Mouse (Mus musculus): Measurements from ENCODE around the gene Mrpl20.
A peak's percentile ranks its signal among the peaks of the same experiment; 100 is the strongest.
"Not testable (repeated sequence)": the region's sequence is repeated elsewhere in the genome, so short reads cannot be mapped to it uniquely, and the experiment has no call there.

The Mrpl20 gene

DNA sequence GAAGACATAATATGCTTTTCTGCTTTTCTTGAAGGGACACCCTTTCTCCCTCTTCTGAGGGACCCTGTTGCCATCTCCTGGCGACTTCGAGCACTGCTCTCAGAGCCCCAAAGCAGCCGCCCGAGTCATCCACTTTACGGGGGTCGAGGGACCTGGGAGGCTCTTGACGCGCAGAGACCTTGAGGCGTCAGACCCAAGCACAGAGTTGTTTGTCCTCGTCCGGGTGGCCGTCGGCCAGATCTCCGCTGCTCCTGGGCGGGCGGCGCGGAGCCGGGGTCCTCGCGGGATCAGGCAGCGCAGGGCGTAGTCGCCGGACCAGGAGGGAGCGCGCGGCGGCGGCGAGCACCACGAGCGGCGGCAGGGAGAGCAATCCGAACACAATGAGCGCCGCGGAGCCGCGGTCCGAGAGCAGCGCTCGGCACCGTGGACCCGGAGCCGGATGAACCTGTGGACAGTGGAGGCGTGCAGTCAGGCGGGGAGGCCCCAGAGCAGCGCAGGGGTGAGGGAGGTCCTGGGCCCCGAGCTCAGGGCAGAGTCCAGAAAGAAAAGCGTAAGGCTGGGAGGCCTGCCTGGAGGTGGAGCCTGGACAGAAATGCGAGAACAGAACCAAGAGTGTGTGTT, 18.5 kb upstream of the Mrpl20 start:
- DNase-seq = peak; percentile 82

DNA sequence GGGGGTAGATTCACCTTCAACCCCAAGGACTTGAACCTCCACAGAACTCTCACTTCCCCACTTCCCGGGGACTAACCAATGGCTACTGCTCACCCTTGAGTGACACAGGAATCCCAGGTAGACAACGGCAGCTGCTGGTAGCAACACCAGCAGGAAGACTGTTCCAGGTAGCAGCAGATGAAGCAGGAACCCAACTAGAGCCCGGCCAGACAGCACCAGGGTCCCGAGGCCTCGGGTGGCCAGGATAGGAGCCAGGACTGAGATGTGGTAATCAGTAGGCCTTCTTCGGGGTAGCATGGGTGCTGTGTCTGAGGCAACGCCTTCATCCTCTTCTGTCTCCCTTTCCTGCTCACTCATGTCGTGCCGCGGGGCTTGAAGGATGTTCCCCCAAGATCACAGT, 17.4 kb upstream of the Mrpl20 start:
- DNase-seq = no peak

DNA sequence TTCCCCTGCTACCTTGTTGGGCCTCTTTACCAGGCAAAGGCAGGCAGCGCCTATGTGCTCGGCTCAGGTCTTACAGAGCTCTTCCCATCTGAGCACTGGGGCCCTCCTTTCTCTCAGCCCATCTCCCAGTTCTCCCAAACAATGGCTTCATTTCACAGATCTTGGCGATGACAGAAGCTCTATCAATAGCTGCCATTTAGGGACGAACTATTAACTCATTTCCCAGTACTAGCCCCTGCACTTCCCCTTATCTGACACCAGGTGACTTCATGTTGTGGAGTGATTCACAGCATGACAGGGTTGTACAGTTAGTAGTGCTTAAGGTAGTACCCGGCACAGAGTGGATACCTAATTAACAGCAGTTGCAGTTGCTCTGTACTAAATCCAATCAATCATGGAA, 16.9 kb upstream of the Mrpl20 start, which contains the start of gene Tmem88b:
TSS of gene Tmem88b (minus strand) at position 56 of the 400 bp plus-strand sequence.
- no peak for DNase-seq

DNA sequence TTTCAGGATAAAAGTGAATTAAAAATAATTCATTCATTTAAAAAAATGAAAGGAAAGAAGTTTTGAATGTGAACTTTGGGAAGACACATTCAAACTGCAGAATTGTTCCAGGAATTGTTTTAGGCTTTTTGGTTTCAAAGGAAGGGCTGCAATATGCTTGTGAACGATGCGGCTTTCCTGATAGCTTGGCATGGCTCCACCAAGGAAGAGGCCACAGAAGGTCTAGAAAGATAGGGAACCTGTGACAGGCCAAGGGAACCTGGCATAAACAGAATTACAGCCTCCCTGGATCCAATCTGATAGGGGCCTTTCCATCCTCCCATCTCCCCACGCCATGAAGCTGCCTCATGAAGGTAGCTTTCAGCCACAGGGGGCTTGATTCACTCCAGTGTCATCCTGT, 14.4 kb upstream of the Mrpl20 start:
- DNase-seq = no peak

DNA sequence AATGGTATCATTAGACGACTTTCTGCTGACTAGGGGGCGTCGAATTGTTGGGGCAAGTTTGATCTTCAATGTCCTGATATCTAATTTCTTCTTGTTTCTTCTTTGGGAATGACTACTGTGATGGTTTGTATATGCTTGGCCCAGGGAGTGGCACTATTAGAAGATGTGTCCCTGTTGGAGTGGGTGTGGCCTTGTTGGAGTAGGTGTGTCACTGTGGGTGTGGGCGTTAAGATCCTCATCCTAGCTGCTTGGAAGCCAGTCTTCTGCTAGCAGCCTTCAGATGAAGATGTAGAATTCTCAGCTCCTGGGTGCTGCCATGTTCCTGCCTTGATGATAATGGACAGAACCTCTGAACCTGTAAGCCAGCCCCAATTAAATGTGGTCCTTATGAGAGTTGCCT, 13.8 kb upstream of the Mrpl20 start:
- DNase-seq = not testable (repeated sequence)

DNA sequence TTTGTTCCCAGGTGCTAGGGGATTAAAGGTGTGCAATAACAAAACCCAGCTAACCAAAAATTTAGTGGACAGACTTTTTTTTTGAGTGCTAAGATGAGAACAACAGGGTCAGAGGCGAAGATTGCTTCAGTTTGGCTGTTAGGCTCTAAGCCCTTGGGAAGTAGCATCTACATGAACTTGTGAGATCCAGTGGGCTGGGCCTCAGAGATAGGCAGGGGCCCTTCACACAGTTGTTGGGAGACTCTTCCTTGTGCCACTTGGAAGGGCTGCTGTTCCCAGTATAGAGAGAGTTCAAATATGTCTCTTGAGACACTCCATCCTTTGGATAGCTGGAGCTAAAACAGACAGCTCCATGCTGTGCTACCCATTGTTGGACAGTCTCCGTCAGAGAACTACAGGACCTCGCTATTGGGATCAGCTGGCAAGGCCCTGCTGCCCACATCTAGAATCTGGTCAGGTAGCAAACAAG, 12.6 kb upstream of the Mrpl20 start, which contains the start of gene Ankrd65:
TSS of gene Ankrd65 (plus strand) at position 419 of the 469 bp plus-strand sequence.
- DNase-seq = no peak

DNA sequence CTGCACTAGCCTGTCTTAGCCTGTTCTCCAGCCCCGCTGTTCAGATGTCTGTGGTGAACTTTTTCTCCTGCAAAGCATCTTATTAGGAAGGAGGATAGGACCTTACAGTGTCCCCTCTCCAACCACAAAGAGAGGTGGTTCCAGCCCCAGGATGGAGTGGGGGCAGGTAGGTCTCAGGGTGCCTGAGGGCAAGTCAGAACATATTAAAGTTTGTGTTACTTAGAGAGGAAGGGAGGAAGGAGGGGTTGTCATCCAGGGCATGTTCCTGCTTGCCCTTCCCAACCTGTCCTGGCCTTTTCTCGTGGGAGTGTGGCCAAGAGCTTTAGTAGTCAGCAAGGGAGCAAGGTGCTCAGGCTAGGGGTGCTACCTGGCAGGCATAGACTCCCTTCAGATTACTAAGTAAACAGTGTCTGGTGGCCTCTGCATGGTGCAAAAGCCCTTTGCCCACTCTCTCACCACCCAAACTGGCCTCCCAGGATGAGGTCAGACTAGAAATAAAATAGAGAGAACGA, 12.0 kb upstream of the Mrpl20 start:
- no peak for DNase-seq

DNA sequence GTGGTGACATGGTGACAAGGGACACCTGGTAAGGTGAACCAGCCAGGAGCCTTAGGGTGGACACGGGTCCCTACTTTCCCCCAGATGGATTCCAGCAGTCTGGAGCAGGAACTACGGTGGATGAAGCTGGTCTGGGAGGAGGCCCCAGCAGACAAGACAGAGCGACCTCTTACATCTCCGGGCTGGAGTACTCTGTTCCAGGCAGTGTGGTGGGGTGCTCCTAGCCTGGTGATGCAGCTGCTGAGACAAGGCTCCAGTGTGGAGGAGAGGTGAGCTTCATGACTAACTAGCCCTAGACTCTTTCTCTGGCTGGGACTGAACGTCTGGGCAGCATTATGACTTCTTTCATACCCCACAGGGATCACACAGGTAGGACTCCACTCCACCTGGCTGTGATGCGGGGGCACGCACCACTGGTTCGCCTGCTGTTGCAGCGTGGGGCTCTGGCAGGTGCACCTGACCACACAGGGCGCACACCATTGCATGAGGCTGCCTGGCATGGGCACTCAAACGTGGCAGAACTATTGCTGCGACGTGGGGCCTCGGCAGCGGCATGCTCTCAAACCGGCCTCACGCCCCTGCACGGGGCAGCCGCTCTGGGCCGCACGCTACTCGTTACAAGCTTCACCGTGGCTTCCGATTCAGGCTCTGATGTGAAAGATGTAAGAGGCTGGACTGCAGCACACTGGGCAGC, 11.3 kb upstream of the Mrpl20 start:
- no peak for DNase-seq

DNA sequence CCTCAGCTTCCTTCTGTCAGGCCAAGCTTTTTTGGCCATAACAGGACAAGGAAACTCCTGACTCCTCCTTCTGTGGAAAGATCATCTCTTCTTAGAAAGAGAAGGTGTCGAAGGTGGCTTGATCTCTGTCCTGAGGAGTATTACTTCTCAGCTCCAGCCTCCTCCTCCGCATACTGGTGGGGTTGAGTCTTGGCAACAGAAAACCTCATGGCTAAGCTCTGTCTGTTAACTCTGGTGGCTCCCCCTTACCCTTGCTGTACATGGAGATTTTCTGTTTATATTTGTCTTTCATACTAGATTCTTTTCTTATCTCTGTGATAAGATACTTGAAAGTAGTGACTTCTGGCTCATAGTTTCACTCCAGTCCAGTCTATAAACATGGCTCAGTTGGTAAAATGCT, 8.9 kb upstream of the Mrpl20 start:
- DNase-seq = no peak

DNA sequence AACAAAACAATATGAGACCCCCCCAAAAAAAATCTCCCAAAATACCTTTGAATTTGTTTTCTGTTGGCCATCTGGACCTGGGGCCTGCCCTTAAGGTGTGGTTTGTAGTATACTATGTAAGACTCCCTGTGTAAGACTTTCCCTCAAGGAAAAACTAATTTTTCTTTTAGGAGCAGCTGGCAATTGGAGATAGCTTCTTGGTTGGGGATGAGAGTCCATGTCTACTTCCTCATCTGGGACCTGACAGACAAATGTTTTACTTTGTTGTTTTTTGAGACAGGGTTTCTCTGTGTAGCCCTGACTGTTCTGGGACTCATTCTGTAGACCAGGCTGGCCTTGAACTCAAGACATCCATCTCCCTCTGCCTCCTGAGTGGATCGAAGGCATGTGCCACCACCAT, 603 bp upstream of the Mrpl20 start:
- no peak for DNase-seq

DNA sequence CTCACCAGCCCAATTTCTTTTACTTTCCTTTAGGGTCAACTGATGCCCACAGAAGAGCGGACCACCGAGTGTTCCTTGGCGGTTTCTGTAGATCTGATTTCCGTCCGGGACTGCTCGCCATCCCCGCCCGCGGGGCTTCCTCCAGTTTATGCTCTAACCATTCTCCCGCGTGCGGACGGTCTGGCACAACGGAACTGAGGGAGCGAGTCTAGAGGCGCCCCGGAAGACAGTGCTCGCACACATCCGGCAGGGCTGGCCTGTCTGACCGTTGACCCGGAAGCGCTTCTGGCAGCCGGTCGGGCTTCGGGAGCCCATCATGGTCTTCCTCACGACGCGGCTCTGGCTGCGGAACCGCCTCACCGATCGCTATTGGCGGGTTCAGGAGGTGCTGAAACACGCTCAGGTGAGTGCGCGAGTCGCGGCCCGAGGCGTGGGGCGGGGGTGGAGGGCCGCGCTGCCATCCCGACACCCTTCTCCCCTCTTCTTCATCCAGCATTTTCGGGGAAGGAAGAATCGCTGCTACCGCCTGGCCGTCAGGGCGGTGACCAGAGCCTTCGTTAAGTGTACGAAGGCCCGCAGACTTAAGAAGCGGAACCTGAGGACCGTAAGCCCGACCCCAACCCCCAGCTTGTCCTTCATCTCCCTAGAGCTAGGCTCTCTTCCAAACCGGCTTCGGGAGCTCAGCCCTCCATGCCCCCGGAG, 813 bp downstream of the Mrpl20 start:
- DNase-seq = peak; percentile 99

DNA sequence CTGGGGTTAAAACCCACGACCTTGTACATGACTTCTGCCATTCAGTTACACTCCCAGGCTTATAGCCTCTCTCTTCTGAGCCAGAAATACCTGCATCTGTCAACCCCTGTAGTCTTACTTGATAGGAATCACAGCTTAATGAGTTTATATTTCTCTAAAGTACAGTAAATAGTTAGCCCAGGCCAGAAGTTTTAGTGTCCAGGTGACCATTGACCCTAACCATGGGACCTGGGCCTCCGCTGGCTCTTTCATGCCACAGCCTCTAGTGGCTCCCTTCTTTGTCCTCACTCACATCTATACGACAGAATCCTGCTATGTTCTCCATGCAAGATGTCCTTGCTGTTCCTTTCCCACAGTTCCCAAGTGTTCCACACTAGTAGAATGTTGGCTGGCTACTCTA, 5.2 kb downstream of the Mrpl20 start:
- DNase-seq = no peak

DNA sequence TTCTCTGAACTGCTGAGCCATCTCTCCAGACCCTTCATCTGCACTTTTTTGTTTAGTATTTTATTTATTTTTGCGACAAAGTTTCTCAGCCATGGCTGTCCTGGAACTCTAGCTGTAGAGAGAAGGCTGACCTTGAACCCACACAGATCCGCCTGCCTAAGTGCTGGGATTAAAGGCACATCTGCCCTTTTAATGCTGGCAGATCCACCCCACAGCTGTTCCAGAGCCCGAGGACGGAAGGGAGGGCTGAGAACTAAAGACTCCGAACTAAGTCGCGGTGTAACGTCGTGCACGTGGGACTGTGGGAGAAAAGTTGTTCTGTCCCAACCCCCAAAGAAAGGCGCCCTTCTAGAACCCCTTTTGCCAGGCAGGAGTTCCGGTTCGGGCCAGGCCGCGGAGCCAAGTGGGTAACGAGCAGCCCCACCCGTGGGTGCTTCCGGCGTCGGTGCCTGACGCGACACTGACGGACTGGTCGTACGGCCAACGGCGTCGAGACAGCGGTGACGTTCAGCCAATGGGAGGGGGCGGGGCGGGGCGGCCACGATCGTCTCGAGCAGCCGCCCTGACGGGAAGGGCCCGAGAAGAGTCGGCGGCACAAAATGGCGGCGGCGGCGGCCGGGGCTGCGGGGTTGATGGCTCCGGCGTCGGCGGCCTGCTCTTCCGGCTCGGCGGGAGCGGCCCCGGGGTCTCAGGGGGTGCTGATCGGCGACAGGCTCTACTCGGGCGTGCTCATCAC, 9.4 kb downstream of the Mrpl20 start, which contains the start of gene Ccnl2:
TSS of gene Ccnl2 (plus strand) at position 561 of the 736 bp plus-strand sequence.
- peak; percentile 93 for DNase-seq

DNA sequence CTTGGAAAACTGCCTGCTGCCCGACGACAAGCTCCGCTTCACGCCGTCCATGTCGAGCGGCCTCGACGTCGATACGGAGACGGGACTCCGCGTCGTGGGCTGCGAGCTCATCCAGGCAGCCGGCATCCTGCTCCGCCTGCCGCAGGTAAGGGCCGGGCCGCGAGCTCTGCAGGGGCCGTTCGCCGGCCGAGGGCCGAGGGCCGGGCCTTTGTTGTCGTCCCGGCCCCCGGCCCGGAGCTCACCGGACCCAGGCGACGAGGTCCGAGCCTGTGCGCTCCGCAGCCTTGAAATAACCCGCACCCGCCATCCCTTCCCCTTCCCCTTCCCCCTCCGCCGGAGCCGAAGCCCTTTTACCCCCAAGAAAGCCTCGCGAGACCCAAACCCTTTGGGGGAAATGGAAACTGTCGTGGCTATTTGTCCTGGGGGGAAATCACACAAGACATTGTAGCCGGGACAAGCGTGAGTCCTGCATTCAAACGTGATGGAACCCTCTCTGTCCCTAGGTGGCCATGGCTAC, 10.0 kb downstream of the Mrpl20 start:
- DNase-seq = peak; percentile 63

DNA sequence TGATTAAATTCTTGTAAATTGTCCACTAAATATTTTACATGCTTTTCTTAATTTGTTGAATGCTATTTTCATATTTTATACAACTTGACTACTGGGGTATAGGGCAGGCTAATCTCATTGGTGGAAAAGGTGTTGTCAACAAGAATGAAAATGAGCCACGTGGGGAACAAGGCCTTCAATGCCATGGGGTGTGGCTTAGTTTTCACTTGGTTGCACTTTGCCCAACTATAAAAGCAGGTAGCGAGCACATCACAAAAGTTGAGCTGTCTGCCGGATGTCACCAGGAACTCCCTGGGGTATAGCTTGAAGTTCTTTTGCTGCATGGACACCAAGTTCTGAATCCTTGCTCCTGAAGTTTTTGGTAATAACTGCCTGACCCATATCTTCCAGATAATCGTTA, 14.9 kb downstream of the Mrpl20 start:
- no peak for DNase-seq

DNA sequence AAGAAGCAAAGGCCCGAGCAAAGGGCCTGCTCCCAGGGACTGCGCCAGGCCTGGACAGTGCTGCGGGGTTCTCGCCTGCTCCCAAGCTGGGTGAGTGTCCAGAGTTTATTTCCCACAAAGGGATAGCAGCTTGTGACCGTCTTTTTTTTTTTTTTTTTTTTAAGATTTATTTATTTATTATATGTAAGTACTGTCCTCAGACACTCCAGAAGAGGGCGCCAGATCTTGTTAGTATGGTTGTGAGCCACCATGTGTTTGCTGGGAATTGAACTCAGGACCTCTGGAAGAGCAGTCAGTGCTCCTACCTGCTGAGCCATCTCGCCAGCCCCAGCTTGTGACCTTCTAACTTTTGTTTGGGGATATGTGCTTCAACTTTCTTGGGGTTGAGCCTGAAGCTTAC, 18.3 kb downstream of the Mrpl20 start:
- DNase-seq = peak; percentile 65

DNA sequence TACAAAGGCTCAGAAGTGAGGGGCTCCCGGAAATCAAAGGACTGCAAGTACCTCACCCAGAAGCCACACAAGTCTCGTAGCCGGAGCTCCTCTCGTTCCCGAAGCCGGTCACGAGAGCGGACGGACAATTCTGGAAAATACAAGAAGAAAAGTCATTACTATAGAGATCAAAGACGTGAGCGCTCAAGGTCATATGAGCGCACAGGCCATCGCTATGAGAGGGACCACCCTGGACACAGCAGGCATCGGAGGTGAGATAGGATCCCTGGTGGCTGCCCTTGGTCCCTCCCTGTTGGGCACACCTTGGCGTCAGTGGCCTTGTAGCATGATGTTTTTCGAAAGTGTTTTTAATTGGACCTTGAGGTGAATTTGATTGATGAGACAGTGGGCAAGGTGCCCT, 20.8 kb downstream of the Mrpl20 start:
- no peak for DNase-seq

DNA sequence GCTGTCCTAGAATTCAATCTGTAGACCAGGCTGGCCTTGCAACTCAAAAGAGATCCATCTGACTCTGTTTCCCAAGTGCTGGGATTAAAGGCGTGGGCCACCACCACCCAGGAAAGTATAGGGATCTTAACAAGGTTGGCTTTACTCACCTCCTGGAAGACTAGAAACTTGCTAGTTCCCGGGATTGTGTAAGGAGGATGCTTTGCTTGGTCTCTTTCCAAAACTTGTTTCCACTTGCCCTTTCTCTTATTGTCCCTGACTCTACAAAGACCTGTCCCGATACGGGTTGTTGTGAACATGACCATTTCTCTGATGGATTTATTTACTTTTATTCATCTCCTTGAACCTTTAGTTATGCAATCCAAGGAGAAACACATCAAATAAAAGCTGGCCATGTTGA, 27.2 kb downstream of the Mrpl20 start:
- DNase-seq = no peak

DNA sequence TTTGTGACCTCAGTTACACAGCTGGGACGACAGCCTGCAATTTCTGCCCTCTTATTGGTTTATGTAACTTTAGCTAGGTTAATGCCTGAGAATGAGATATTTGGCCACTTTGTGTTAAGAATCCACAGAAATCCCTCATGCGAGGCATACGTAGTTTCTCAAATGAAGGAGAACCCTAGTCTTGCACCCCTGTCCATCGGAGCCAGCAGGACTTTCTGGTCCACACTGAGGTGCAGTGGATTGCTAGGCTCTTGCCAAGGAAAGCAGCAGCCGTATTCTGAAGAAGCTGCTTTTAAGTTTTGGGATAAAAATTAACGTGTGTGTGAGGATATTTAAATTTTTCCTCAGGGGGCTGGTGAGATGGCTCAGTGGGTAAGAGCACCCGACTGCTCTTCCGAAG, 27.9 kb downstream of the Mrpl20 start:
- no peak for DNase-seq

DNA sequence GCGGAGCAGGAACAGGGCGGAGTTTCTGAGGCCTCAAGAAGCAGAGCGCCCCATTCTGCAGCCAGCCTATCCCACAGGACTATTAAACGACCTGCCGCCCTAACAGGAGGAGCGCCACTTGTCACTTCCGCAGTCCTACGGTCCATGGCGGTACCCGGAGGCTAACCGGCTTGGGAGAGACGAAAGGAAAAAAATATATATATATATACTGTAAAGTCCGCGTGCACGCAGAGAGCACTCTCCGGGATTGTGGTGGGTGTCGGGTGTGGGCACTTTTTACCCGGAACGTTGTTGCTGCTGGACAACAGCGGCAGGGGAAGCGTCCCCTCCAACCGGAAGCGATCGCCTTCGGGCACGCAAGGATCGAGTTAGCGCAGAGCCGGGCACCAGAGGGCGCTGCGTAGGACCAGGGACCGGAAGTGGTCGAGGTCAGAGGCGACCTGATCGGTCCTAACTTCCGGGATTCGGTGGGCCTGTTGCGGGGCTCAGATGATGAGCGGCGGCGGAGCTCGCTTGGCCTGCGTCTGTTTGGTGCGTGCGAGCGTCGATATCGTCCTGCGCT, 28.6 kb downstream of the Mrpl20 start, which contains the start of gene Aurkaip1:
TSS of gene Aurkaip1 (plus strand) at position 68 of the 562 bp plus-strand sequence.
- DNase-seq = peak; percentile 97

DNA sequence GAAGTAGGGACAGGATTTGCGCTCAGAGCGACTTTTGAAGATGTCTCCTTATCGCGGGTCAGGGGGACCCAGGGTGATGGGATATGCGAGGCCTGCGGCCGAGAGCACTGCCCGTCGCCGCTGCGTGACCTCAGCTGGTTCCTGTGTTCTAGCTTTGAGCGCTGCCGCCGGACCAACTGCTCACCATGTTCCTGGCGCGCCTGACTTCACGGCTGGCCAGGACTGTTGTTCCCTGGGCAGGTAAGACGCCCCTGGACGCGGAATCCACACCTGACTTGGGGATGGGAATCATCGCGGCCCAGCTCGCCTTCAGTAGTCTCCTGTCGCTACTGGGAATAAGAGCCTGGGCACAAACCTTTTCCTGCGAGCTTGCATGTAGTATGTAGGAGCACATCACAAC, 29.2 kb downstream of the Mrpl20 start:
- no peak for DNase-seq

DNA sequence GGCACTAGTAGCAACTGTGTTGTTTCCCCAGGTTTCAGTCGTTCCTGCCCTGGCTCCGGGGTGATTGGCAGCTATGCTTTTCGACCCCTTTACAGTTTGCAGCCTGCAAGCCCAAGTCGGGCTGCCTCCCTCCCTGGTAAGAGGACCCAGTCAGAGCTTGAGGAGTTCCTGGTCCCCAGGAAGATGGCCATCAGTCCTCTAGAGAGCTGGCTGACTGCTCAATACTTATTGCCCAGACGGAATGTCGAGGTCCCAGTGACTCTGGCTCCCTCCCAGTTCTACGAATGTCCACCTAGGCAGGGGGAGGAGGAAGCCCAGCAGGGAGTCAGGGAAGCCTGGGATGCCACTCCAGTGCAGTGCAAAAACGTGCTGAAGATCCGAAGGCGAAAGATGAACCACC, 29.6 kb downstream of the Mrpl20 start:
- DNase-seq = peak; percentile 29

Measured in thymus, postnatal 4 days (tissue).